Mouse (Mus musculus): ENCODE measurements around the gene Spata13.

Gene Spata13

GRCm38 (mm10) chr14:60639195-60639594 lies 5.4 kb downstream of the Spata13 start:
- in situ Hi-C loops (cut with MboI, MseI): no loop called here

- in situ Hi-C loops (cut with MboI, MseI): loop anchor here (10.0 kb wide), 1 partner anchor 1634 kb away; no protein-coding TSS in a partner anchor
Measured at GRCm38 (mm10) chr14:60641120-60641519, 7.3 kb downstream of the Spata13 start.

- in situ Hi-C loops (cut with MboI, MseI): loop anchor here (10.0 kb wide), 1 partner anchor 1633 kb away; no protein-coding TSS in a partner anchor
Measured at GRCm38 (mm10) chr14:60642131-60642530, 8.3 kb downstream of the Spata13 start.

GRCm38 (mm10) chr14:60643098-60643870 lies 9.5 kb downstream of the Spata13 start:
- in situ Hi-C loops (cut with MboI, MseI): loop anchor here (10.0 kb wide), 1 partner anchor 1632 kb away; no protein-coding TSS in a partner anchor

- in situ Hi-C loops (cut with MboI, MseI): loop anchor here (10.0 kb wide), 1 partner anchor 1628 kb away; no protein-coding TSS in a partner anchor
Measured at GRCm38 (mm10) chr14:60646373-60646772, 12.6 kb downstream of the Spata13 start.

GRCm38 (mm10) chr14:60647885-60648284 lies 14.1 kb downstream of the Spata13 start:
- in situ Hi-C loops (cut with MboI, MseI): loop anchor here (10.0 kb wide), 1 partner anchor 1627 kb away; no protein-coding TSS in a partner anchor

- in situ Hi-C loops (cut with MboI, MseI): loop anchor here (10.0 kb wide), 1 partner anchor 1626 kb away; no protein-coding TSS in a partner anchor
Measured at GRCm38 (mm10) chr14:60648956-60649355, 15.2 kb downstream of the Spata13 start.

- in situ Hi-C loops (cut with MboI, MseI): no loop called here
Measured at GRCm38 (mm10) chr14:60653184-60653583, 19.4 kb downstream of the Spata13 start.

- in situ Hi-C loops (cut with MboI, MseI): no loop called here
Measured at GRCm38 (mm10) chr14:60653977-60654376, 20.2 kb downstream of the Spata13 start.

GRCm38 (mm10) chr14:60654708-60655107 lies 20.9 kb downstream of the Spata13 start:
- in situ Hi-C loops (cut with MboI, MseI): no loop called here

GRCm38 (mm10) chr14:60655941-60656700 lies 22.3 kb downstream of the Spata13 start:
- in situ Hi-C loops (cut with MboI, MseI): no loop called here

GRCm38 (mm10) chr14:60656701-60657085 lies 22.9 kb downstream of the Spata13 start:
- in situ Hi-C loops (cut with MboI, MseI): no loop called here

GRCm38 (mm10) chr14:60657891-60658290 lies 24.1 kb downstream of the Spata13 start:
- in situ Hi-C loops (cut with MboI, MseI): no loop called here

- in situ Hi-C loops (cut with MboI, MseI): no loop called here
Measured at GRCm38 (mm10) chr14:60659498-60659897, 25.7 kb downstream of the Spata13 start.

GRCm38 (mm10) chr14:60660591-60660990 lies 26.8 kb downstream of the Spata13 start:
- in situ Hi-C loops (cut with MboI, MseI): no loop called here

- in situ Hi-C loops (cut with MboI, MseI): no loop called here
Measured at GRCm38 (mm10) chr14:60661281-60661680, 27.5 kb downstream of the Spata13 start.

- in situ Hi-C loops (cut with MboI, MseI): no loop called here
Measured at GRCm38 (mm10) chr14:60663309-60663940, 29.6 kb downstream of the Spata13 start.

GRCm38 (mm10) chr14:60664641-60665040 lies 30.8 kb downstream of the Spata13 start:
- in situ Hi-C loops (cut with MboI, MseI): no loop called here

GRCm38 (mm10) chr14:60665263-60665662 lies 31.5 kb downstream of the Spata13 start:
- in situ Hi-C loops (cut with MboI, MseI): no loop called here

GRCm38 (mm10) chr14:60666252-60666651 lies 32.5 kb downstream of the Spata13 start:
- in situ Hi-C loops (cut with MboI, MseI): no loop called here

GRCm38 (mm10) chr14:60670191-60670590 lies 36.4 kb downstream of the Spata13 start:
- in situ Hi-C loops (cut with MboI, MseI): no loop called here

GRCm38 (mm10) chr14:60671504-60671903 lies 37.7 kb downstream of the Spata13 start:
- in situ Hi-C loops (cut with MboI, MseI): no loop called here

All from T-helper 1 cell (primary cell).